Mouse (Mus musculus): ENCODE data around the gene Lce1j. TPM values are rescaled to one million over a fixed set of nuclear protein-coding genes. Genes with fewer than 3 reads are reported as not detected.

The Lce1j gene
- polyA plus RNA-seq, 1 experiment from 2014 or later, result not detected

DNA sequence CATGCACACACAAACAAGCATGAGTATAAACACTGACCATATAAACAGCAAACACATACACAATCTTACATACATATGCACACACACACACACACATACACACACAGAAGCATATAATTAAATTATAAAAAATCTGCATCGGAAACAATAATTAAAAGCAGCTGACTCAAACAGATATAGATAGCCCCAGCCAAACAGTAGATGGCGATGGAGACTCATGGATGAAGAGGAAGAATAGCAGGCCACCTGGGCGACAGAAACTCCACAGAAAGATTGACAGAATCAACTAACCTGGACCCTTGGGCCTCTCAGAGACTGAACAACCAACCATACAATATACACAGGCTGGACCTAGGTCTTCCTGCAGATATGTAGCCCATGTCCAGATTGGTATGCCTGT lies 37.1 kb downstream of the Lce1j start:
- H3K4me2 ChIP-seq (ENCODE audit: low read depth, low read length), result no peak overlapping the region
- 49% methylated on average over 3 of the region's 3 CpGs for WGBS
- H3K4me3 ChIP-seq (ENCODE audit: low read depth, low read length), result no peak overlapping the region
- H3K9ac ChIP-seq (replicated peaks; ENCODE audit: low read depth, low read length), result no peak overlapping the region
- no peaks in the 10 kb centered on the region for H3K9me3 ChIP-seq (ENCODE audit: control insufficient read depth, low read length)
- no peak for ATAC-seq (ENCODE audit: low read depth)
- no peak overlapping the region for H3K27ac ChIP-seq (ENCODE audit: low read depth, low read length)
- H3K36me3 ChIP-seq (ENCODE audit: control insufficient read depth, insufficient read depth, low read length), result no peaks in the 10 kb centered on the region
- no peaks in the 10 kb centered on the region for H3K4me1 ChIP-seq (ENCODE audit: control insufficient read depth, insufficient read depth, low read length)
- no peaks in the 10 kb centered on the region for H3K27me3 ChIP-seq (ENCODE audit: control insufficient read depth, insufficient read depth, low read length)

DNA sequence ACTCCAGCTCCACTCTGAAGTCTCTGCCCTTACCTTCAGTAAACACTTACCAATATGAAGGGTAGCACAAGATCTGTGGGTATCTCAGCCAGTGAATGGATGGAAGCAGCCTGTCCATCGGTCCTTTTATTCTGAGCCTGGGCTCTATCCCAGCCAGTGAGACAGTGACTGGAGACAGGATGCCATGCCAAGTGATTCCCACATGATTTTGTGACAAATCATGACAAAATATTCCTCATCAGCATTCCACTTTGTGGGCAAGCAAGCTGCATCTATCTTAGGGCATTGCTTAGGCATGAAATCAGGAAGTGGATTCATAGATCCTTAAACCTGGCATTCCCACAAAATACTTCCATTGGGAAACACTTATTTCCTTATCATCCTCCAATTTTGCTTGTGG lies 38.1 kb downstream of the Lce1j start, which contains the start of gene Lce1g:
Gene Lce1g, minus strand, starts transcription at position 101 of the 400 bp plus-strand sequence.
- H3K27me3 ChIP-seq (ENCODE audit: control insufficient read depth, insufficient read depth, low read length), result no peaks in the 10 kb centered on the region
- no peaks in the 10 kb centered on the region for H3K36me3 ChIP-seq (ENCODE audit: control insufficient read depth, insufficient read depth, low read length)
- H3K27ac ChIP-seq (ENCODE audit: low read depth, low read length), result no peak within 1 kb of the TSS
- H3K9me3 ChIP-seq (ENCODE audit: control insufficient read depth, low read length), result no peaks in the 10 kb centered on the region
- 93% methylated on average over 1 of the region's 1 CpGs for WGBS
- no peak within 1 kb of the TSS for H3K4me2 ChIP-seq (ENCODE audit: low read depth, low read length)
- H3K4me1 ChIP-seq (ENCODE audit: control insufficient read depth, insufficient read depth, low read length), result no peaks in the 10 kb centered on the region
- H3K4me3 ChIP-seq (ENCODE audit: low read depth, low read length), result no peak within 1 kb of the TSS
- ATAC-seq (ENCODE audit: low read depth), result no peak
- H3K9ac ChIP-seq (replicated peaks; ENCODE audit: low read depth, low read length), result no peak within 1 kb of the TSS

DNA sequence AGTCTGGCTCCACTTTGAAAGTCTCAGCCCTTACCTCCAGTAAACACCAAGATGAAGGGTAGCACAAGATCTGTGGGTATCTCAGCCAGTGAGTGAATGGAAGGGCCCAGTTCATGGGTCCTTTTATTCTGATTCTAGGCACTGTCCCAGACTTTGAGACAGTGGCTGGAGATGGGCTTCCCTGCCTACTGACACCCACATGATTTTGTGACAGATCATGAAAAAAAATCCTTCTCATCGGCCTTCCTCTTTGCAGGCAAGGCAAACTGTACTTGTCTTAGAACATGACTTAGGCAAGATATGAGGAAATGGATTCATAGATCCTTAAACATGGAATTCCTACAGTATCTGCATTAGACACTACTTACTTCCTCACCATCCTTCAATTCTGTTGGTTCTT lies 51.3 kb downstream of the Lce1j start, which contains the start of gene Gm38119:
Gene Gm38119, minus strand, starts transcription at position 101 of the 400 bp plus-strand sequence.
- Histone ChIP-seq H3K27me3 (ENCODE audit: control insufficient read depth, insufficient read depth, low read length) (no peaks in the 10 kb centered on the region), H3K27ac (ENCODE audit: low read depth, low read length) (no peak within 1 kb of the TSS), H3K4me3 (ENCODE audit: low read depth, low read length) (no peak within 1 kb of the TSS), H3K4me1 (ENCODE audit: control insufficient read depth, insufficient read depth, low read length) (no peaks in the 10 kb centered on the region), H3K36me3 (ENCODE audit: control insufficient read depth, insufficient read depth, low read length) (no peaks in the 10 kb centered on the region), H3K4me2 (ENCODE audit: low read depth, low read length) (no peak within 1 kb of the TSS), H3K9me3 (ENCODE audit: control insufficient read depth, low read length) (no peaks in the 10 kb centered on the region), H3K9ac (replicated peaks; ENCODE audit: low read depth, low read length) (no peak within 1 kb of the TSS)
- 95% methylated on average over 1 of the region's 1 CpGs for whole genome bisulfite sequencing
- no peak for ATAC-seq (ENCODE audit: low read depth)

Other genes starting within 250 kb of the Lce1j start
- not detected in 2 replicates for gene Ivl, start 216.8 kb downstream of the Lce1j start, polyA plus RNA-seq (2014; fragmentation: Nextera tagmentation; extraction: Ambion mirVana)
- not detected in 2 replicates for gene Smcp, start 201.5 kb downstream of the Lce1j start, polyA plus RNA-seq (2014; fragmentation: Nextera tagmentation; extraction: Ambion mirVana)
- not detected in 2 replicates for gene 2210017I01Rik, start 183.0 kb downstream of the Lce1j start, polyA plus RNA-seq (2014; fragmentation: Nextera tagmentation; extraction: Ambion mirVana)
- gene Lce6a, start 168.9 kb downstream of the Lce1j start, polyA plus RNA-seq (2014; fragmentation: Nextera tagmentation; extraction: Ambion mirVana), result not detected in 2 replicates
- gene Lce1a1, start 142.2 kb downstream of the Lce1j start, polyA plus RNA-seq (2014; fragmentation: Nextera tagmentation; extraction: Ambion mirVana), result not detected in 2 replicates
- gene Lce1b, start 133.6 kb downstream of the Lce1j start, polyA plus RNA-seq (2014; fragmentation: Nextera tagmentation; extraction: Ambion mirVana), result not detected in 2 replicates
- not detected in 2 replicates for gene Lce1a2, start 120.2 kb downstream of the Lce1j start, polyA plus RNA-seq (2014; fragmentation: Nextera tagmentation; extraction: Ambion mirVana)
- gene Lce1c, start 111.3 kb downstream of the Lce1j start, polyA plus RNA-seq (2014; fragmentation: Nextera tagmentation; extraction: Ambion mirVana), result not detected in 2 replicates
- not detected in 2 replicates for gene Lce1d, start 103.3 kb downstream of the Lce1j start, polyA plus RNA-seq (2014; fragmentation: Nextera tagmentation; extraction: Ambion mirVana)
- not detected in 2 replicates for gene Lce1e, start 81.4 kb downstream of the Lce1j start, polyA plus RNA-seq (2014; fragmentation: Nextera tagmentation; extraction: Ambion mirVana)
- gene Lce1f, start 70.2 kb downstream of the Lce1j start, polyA plus RNA-seq (2014; fragmentation: Nextera tagmentation; extraction: Ambion mirVana), result not detected in 2 replicates
- gene Gm38119, start 51.4 kb downstream of the Lce1j start, polyA plus RNA-seq (2014; fragmentation: Nextera tagmentation; extraction: Ambion mirVana), result not detected in 2 replicates
- gene Lce1g, start 38.2 kb downstream of the Lce1j start, polyA plus RNA-seq (2014; fragmentation: Nextera tagmentation; extraction: Ambion mirVana), result not detected in 2 replicates
- gene Lce1h, start 25.4 kb downstream of the Lce1j start, polyA plus RNA-seq (2014; fragmentation: Nextera tagmentation; extraction: Ambion mirVana), result not detected in 2 replicates
- gene Lce1i, start 11.6 kb downstream of the Lce1j start, polyA plus RNA-seq (2014; fragmentation: Nextera tagmentation; extraction: Ambion mirVana), result not detected in 2 replicates
- not detected in 2 replicates for gene Lce1k, start 17.4 kb upstream of the Lce1j start, polyA plus RNA-seq (2014; fragmentation: Nextera tagmentation; extraction: Ambion mirVana)
- not detected in 2 replicates for gene Kprp, start 36.7 kb upstream of the Lce1j start, polyA plus RNA-seq (2014; fragmentation: Nextera tagmentation; extraction: Ambion mirVana)
- gene Lce1l, start 60.8 kb upstream of the Lce1j start, polyA plus RNA-seq (2014; fragmentation: Nextera tagmentation; extraction: Ambion mirVana), result not detected in 2 replicates
- gene 2310050C09Rik, start 79.7 kb upstream of the Lce1j start, polyA plus RNA-seq (2014; fragmentation: Nextera tagmentation; extraction: Ambion mirVana), result not detected in 2 replicates
- not detected in 2 replicates for gene Lce3a, start 135.7 kb upstream of the Lce1j start, polyA plus RNA-seq (2014; fragmentation: Nextera tagmentation; extraction: Ambion mirVana)
- gene Lce3b, start 142.5 kb upstream of the Lce1j start, polyA plus RNA-seq (2014; fragmentation: Nextera tagmentation; extraction: Ambion mirVana), result not detected in 2 replicates
- not detected in 2 replicates for gene Lce3c, start 154.0 kb upstream of the Lce1j start, polyA plus RNA-seq (2014; fragmentation: Nextera tagmentation; extraction: Ambion mirVana)
- not detected in 2 replicates for gene Lce3d, start 166.9 kb upstream of the Lce1j start, polyA plus RNA-seq (2014; fragmentation: Nextera tagmentation; extraction: Ambion mirVana)
- not detected in 2 replicates for gene Lce3e, start 176.5 kb upstream of the Lce1j start, polyA plus RNA-seq (2014; fragmentation: Nextera tagmentation; extraction: Ambion mirVana)
- gene Lce3f, start 201.7 kb upstream of the Lce1j start, polyA plus RNA-seq (2014; fragmentation: Nextera tagmentation; extraction: Ambion mirVana), result not detected in 2 replicates
- 1.0 TPM in 1 of 2 replicates, not detected in the other for gene Crct1, start 225.2 kb upstream of the Lce1j start, polyA plus RNA-seq (2014; fragmentation: Nextera tagmentation; extraction: Ambion mirVana)
- not detected in 2 replicates for gene Lce1m, start 228.5 kb upstream of the Lce1j start, polyA plus RNA-seq (2014; fragmentation: Nextera tagmentation; extraction: Ambion mirVana)

Data from neural tube, embryonic 14.5 days (tissue).